Mouse (Mus musculus): ENCODE data around the gene Epha3.

Gene Epha3

DNA sequence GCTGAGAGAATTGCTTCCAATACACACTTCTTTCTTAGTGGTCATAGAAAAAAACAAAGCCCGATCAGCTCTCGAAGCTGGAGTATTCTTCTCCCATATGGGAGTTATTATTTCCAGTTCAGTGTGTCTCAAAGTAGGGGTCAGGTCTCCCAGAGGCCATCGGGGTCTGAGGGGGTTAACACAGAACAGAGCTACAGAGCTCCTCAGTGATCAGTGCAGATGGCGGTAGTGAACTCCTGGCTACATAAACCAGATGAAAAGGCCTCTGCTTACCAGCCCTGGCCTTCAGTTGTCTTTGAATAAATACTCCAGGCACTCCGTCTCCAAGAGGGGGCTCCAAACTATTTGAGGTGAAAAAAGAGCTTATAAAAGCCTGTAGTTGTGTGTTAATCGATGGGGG, 362.5 kb downstream of the Epha3 start:
- no peak for DNase-seq (ENCODE audit: low spot score in 2 of 2)

DNA sequence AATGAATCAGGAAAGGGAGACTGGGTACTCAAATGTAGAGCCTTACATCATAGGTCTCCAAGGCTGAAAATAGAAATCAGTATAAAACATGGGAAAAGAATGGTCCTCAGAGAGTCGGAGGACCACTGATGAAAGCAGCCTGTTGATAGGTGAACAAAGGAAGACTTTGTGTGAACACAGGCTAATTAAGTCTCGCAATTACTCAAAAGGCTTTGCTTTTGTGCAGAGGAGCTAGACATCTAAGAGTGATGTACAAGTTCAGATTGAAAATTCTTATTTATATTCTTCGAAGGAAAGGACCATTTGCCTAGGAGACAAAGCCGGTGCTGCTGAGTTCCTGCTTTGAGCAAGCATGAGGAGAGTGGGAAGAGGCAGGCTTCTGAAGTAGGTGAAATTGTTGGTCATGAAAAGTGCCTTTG, 363.0 kb downstream of the Epha3 start:
- DNase-seq (ENCODE audit: low spot score in 2 of 2): no peak

Measured in frontal cortex, postnatal 10 days (tissue).